Comparison of ENCODE assay signal across 24 mouse cellular contexts in the genomic region with DNA sequence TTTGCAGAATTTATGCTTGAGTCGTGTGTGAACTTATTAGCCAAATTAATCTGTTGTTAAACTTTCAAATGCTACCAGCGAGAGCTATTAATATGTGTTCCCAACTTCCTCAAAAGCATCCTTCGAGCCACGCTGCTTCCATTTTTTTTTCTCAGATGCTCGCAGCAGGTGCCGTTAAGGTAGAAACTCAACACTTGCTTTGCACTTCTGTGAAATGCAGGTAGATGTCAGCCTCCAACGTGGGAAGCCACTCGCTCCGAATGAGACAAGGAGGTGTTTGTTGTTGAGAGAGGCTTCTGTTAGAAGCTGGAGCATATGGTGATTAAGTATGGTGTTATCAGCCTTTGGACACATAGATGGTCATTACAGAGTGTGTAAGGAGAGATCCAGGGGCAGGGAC.
DNase-seq lines count a peak whose midpoint lies in the region; ATAC-seq and TF ChIP-seq lines count a peak whose summit lies in the region.
"Had no signal": no experiment of that assay in that cellular context is flagged by ENCODE, and none has a peak within 500 bp of the region (broad histone marks: within the 10 kb centered on the region; RNA-seq: fewer than 3 reads in every experiment).

No protein-coding gene starts in this region.

- no peak for TF ChIP-seq POLR2A in cerebellum, adult 2 months (IDR thresholded peaks at IDR 0.05; ENCODE audit: borderline replicate concordance, insufficient read depth, low read length)
- no peak for TF ChIP-seq POLR2A in CH12.LX (IDR thresholded peaks at IDR 0.05; ENCODE audit: low read depth, low read length)

- no peak for TF ChIP-seq EP300 in CH12.LX (IDR thresholded peaks at IDR 0.05; ENCODE audit: low read length)

- no peak overlapping the region for H3K4me3 ChIP-seq in cerebellum, adult 2 months (replicated peaks; ENCODE audit: insufficient read depth, low read depth, low read length)
- no peak overlapping the region for H3K4me3 ChIP-seq in kidney, postnatal 0 days (replicated peaks; ENCODE audit: low read depth, low read length)
- H3K4me3 ChIP-seq in CH12.LX (replicated peaks in 1 of 3; ENCODE audit: low read depth in 2 of 3, low read length in 2 of 3, poor library complexity in 1 of 3) = no peak overlapping the region
- H3K4me3 ChIP-seq in midbrain, postnatal 0 days (ENCODE audit: low read depth, low read length) = no peak overlapping the region
- H3K4me3 ChIP-seq: gastrocnemius, adult 2 months; hindbrain, embryonic 12.5 days; left cerebral cortex, adult 2 months; limb, embryonic 12.5 days; liver, embryonic 15.5 days had no signal

- H3K36me3 ChIP-seq in kidney, postnatal 0 days (ENCODE audit: insufficient read depth, low read length) = no peaks in the 10 kb centered on the region
- H3K36me3 ChIP-seq in CH12.LX (replicated peaks in 1 of 2; ENCODE audit: control insufficient read depth in 1 of 2, insufficient read depth in 1 of 2, low read length in 1 of 2) = no peaks in the 10 kb centered on the region
- no peaks in the 10 kb centered on the region for H3K36me3 ChIP-seq in midbrain, postnatal 0 days (ENCODE audit: insufficient read depth, low read length)
- H3K36me3 ChIP-seq: hindbrain, embryonic 12.5 days; limb, embryonic 12.5 days; liver, embryonic 15.5 days had no signal

- no peaks in the 10 kb centered on the region for H3K9me3 ChIP-seq in kidney, postnatal 0 days (replicated peaks; ENCODE audit: low read length)
- H3K9me3 ChIP-seq in CH12.LX (replicated peaks; ENCODE audit: low read length) = no peaks in the 10 kb centered on the region
- no peaks in the 10 kb centered on the region for H3K9me3 ChIP-seq in midbrain, postnatal 0 days (ENCODE audit: low read length)
- H3K9me3 ChIP-seq: hindbrain, embryonic 12.5 days; limb, embryonic 12.5 days; liver, embryonic 15.5 days had no signal

- H3K27me3 ChIP-seq in cerebellum, adult 2 months (ENCODE audit: control insufficient read depth, insufficient read depth, low read length) = no peaks in the 10 kb centered on the region
- H3K27me3 ChIP-seq in kidney, postnatal 0 days (ENCODE audit: insufficient read depth, low read length) = no peaks in the 10 kb centered on the region
- H3K27me3 ChIP-seq in CH12.LX (replicated peaks) = no peaks in the 10 kb centered on the region
- H3K27me3 ChIP-seq in midbrain, postnatal 0 days (ENCODE audit: insufficient read depth, low read length) = no peaks in the 10 kb centered on the region
- H3K27me3 ChIP-seq: hindbrain, embryonic 12.5 days; limb, embryonic 12.5 days; liver, embryonic 15.5 days; Patski had no signal

- TF ChIP-seq RAD21 in CH12.LX (IDR thresholded peaks at IDR 0.05; ENCODE audit: low read depth, low read length) = peak; percentile 28

- ATAC-seq in kidney, postnatal 0 days (replicated peaks; ENCODE audit: low FRiP score, low read depth) = no peak
- ATAC-seq in midbrain, postnatal 0 days (ENCODE audit: low FRiP score) = no peak
- ATAC-seq: forebrain, embryonic 14.5 days; intestine, embryonic 16.5 days; Patski had no signal

- in situ Hi-C loops in CH12.LX (cut with MboI; ENCODE audit: low pct_ligation_motif_present, low pct_unique_long_range_greater_than_20kb, low sequenced_read_pairs) = no loop called here

- WGBS in cerebellum, adult 2 months = 59% methylated on average over 9 of the region's 9 CpGs
- 63% methylated on average over 9 of the region's 9 CpGs for WGBS in kidney, postnatal 0 days
- 49% methylated on average over 9 of the region's 9 CpGs for WGBS in midbrain, postnatal 0 days

- dilution Hi-C loops in CH12.LX (cut with MboI; ENCODE audit: extremely low pct_ligation_motif_present, extremely low pct_unique_long_range_greater_than_20kb, low sequenced_read_pairs) = no loop called here

- TF ChIP-seq CTCF in cerebellum, adult 2 months (IDR thresholded peaks at IDR 0.05; ENCODE audit: borderline replicate concordance, insufficient read depth, low read depth, low read length) = 0 out of 2 replicates have a peak, but pooled peaks have one; percentile 4
- TF ChIP-seq CTCF in kidney, postnatal 0 days (IDR thresholded peaks at IDR 0.05; ENCODE audit: low read depth) = peak; percentile 24; the same call in 1 of the 2 replicates
- TF ChIP-seq CTCF in CH12.LX (conservative IDR thresholded peaks at IDR 0.05 in 1 of 2, IDR thresholded peaks at IDR 0.05 in 1 of 2; ENCODE audit: low read depth in 2 of 2, low read length in 2 of 2) = no peak; a peak in 1 of 4 replicates
- peak; percentile 71 for TF ChIP-seq CTCF in midbrain, postnatal 0 days (IDR thresholded peaks at IDR 0.05)

- H3K9ac ChIP-seq in kidney, postnatal 0 days (ENCODE audit: low read depth, low read length) = no peak overlapping the region
- no peak overlapping the region for H3K9ac ChIP-seq in CH12.LX (ENCODE audit: insufficient read depth, low read depth)
- H3K9ac ChIP-seq in midbrain, postnatal 0 days (replicated peaks; ENCODE audit: low read length, poor library complexity, severe bottlenecking) = no peak overlapping the region
- H3K9ac ChIP-seq: hindbrain, embryonic 12.5 days; limb, embryonic 12.5 days; liver, embryonic 15.5 days; lung, embryonic 14.5 days had no signal

- H3K4me2 ChIP-seq in kidney, postnatal 0 days (ENCODE audit: low read length) = no peak overlapping the region
- H3K4me2 ChIP-seq in CH12.LX (ENCODE audit: insufficient read depth, low read depth, poor library complexity, severe bottlenecking) = peak overlapping the region; percentile 41; the same call in 1 of the 2 replicates
- no peak overlapping the region for H3K4me2 ChIP-seq in midbrain, postnatal 0 days (ENCODE audit: low read depth, low read length, poor library complexity, severe bottlenecking)
- H3K4me2 ChIP-seq: hindbrain, embryonic 12.5 days; limb, embryonic 12.5 days; liver, embryonic 15.5 days; lung, embryonic 14.5 days had no signal

- H3K27ac ChIP-seq in cerebellum, adult 2 months (ENCODE audit: insufficient read depth, low read length) = no peak overlapping the region
- no peak overlapping the region for H3K27ac ChIP-seq in kidney, postnatal 0 days
- H3K27ac ChIP-seq in CH12.LX (ENCODE audit: insufficient read depth, low read depth) = no peak overlapping the region
- H3K27ac ChIP-seq in midbrain, postnatal 0 days (ENCODE audit: low read depth, low read length) = no peak overlapping the region
- H3K27ac ChIP-seq: gastrocnemius, adult 2 months; hindbrain, embryonic 12.5 days; left cerebral cortex, adult 2 months; limb, embryonic 12.5 days; liver, embryonic 15.5 days had no signal

- peak in 1 of 2 experiments; percentile 3 for DNase-seq in cerebellum, adult 2 months
- no peak for DNase-seq in cerebellum, adult 8-10 months
- DNase-seq in kidney, postnatal 0 days (ENCODE audit: low spot score) = no peak
- no peak for DNase-seq in kidney, postnatal 10 days
- DNase-seq in CH12.LX (ENCODE audit: extremely low read depth) = no peak
- peak; percentile 65 for DNase-seq in midbrain, postnatal 0 days (ENCODE audit: low spot score)
- DNase-seq in spleen, postnatal 4 days (ENCODE audit: low spot score in 2 of 2) = no peak
- DNase-seq: adrenal gland, postnatal 10 days; cerebellum, postnatal 10 days; gastrocnemius, adult 2 months; kidney, adult 8-10 months; kidney, postnatal 14 days; lung, embryonic 14.5 days; lung, postnatal 14 days; right cerebral cortex, postnatal 25 days; thymus, adult 18-20 months; thymus, postnatal 25 days had no signal

- H3K79me2 ChIP-seq in CH12.LX (replicated peaks; ENCODE audit: control insufficient read depth, extremely low read depth, insufficient read depth, poor library complexity, severe bottlenecking) = no peaks in the 10 kb centered on the region

- H3K4me1 ChIP-seq in cerebellum, adult 2 months (ENCODE audit: control insufficient read depth, insufficient read depth, low read length) = no peaks in the 10 kb centered on the region
- H3K4me1 ChIP-seq in kidney, postnatal 0 days (replicated peaks; ENCODE audit: insufficient read depth, low read length) = no peaks in the 10 kb centered on the region
- peaks cover 3 to 16% of the 10 kb centered on the region in 2 experiments; a peak in 3 of 4 replicates for H3K4me1 ChIP-seq in CH12.LX (ENCODE audit: control insufficient read depth in 1 of 2, insufficient read depth in 2 of 2)
- H3K4me1 ChIP-seq in midbrain, postnatal 0 days (ENCODE audit: insufficient read depth, low read length) = no peaks in the 10 kb centered on the region
- H3K4me1 ChIP-seq: limb, embryonic 12.5 days; liver, embryonic 15.5 days had no signal

TF ChIP-seq in CH12.LX, 34 proteins besides CTCF, POLR2A, EP300 and RAD21:
- TF ChIP-seq BHLHE40 (IDR thresholded peaks at IDR 0.05; ENCODE audit: low read depth, low read length) (no peak), GABPA (IDR thresholded peaks at IDR 0.05; ENCODE audit: insufficient replicate concordance, low read depth, low read length) (no peak), NELFE (IDR thresholded peaks at IDR 0.05; ENCODE audit: low read depth, low read length) (no peak)
TF ChIP-seq in CH12.LX: peak in this region for 0.

Comparison
In these comparisons a context has a peak if more than half of its experiments do, and no peak if none do; other contexts are left out.
1. CTCF ChIP-seq: peak in cerebellum, adult 2 months (single experiment), kidney, postnatal 0 days (single experiment) and midbrain, postnatal 0 days (single experiment); none in CH12.LX (0 of 2).